Mouse (Mus musculus) spleen, postnatal 4 days (tissue): ENCODE measurements around the gene Spint2.

Experiments used
- DNase-seq, 2 experiments: peaks; one replicate each; pipeline ENCODE4 v3.0.0; 2022; ENCODE audit warnings: low spot score in 2 of 2

The Spint2 gene

DNA sequence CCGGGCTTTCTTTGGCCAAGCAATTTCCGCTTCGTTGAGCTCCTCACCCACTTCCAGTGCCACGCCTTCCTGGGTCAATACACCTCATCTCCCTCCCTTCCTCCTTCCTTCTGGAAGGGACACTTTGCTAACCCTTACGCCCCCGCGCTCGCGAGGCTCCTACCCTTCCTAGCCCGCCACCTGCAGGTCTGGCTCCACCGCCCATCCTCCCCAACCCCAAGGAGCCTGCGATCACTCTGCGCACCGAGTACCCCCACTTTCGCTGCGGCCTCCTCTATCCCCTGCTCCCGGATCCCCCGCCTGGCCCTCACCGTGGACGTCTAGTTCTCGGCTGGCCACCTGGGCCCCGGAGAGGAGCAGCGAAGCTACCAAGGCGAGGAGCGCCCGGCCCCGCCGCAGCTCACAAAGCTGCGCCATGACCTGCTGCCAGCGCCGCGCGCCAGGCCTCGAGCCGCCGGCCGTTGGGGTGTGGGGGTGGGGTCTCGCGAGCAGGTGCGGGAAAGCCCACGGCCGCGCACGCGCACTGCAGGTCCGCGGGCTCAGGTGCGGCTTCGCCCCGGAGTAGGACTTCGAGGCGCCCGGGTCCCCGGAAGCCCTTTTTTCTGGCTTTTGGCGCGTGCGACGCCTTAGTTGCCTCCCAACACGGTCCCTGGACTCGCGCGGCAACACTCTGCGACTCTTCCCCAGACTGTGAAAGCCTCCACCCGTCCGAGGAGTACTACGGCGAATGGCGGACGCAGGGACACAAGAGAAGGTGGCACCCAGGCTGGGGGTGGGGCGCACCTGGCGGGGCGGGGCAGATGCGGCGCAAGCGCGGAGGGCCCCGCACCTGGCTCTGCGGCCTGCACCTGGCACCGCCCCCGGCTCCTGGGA lies at the start of gene Spint2:
Spint2 (minus strand) TSS at position 712 of the 873 bp plus-strand sequence.
- DNase-seq: peak; percentile 54 to 81

- no peak for DNase-seq
Measured at GRCm38 (mm10) chr7:29328984-29329383, 47.3 kb upstream of the Spint2 start.

DNA sequence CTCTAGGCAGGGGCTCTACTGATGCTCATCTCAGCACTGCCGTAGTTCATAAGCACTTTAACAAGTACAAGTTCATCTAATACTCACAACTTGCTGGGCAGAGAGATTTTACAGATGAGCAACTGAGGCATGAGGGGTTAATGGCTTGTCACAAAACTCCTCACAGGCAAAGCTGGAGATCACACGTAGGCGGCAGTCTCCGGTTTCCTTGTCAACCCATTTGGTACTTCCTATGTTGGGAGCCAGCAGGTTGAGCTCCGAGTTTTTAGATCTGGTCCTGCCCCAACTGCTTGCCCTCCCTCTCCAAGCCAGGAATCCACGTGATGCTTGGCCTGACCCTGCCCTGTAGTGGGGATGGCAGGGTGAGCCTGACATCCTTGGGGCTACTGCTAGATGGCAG lies 45.4 kb upstream of the Spint2 start:
- DNase-seq: no peak

DNA sequence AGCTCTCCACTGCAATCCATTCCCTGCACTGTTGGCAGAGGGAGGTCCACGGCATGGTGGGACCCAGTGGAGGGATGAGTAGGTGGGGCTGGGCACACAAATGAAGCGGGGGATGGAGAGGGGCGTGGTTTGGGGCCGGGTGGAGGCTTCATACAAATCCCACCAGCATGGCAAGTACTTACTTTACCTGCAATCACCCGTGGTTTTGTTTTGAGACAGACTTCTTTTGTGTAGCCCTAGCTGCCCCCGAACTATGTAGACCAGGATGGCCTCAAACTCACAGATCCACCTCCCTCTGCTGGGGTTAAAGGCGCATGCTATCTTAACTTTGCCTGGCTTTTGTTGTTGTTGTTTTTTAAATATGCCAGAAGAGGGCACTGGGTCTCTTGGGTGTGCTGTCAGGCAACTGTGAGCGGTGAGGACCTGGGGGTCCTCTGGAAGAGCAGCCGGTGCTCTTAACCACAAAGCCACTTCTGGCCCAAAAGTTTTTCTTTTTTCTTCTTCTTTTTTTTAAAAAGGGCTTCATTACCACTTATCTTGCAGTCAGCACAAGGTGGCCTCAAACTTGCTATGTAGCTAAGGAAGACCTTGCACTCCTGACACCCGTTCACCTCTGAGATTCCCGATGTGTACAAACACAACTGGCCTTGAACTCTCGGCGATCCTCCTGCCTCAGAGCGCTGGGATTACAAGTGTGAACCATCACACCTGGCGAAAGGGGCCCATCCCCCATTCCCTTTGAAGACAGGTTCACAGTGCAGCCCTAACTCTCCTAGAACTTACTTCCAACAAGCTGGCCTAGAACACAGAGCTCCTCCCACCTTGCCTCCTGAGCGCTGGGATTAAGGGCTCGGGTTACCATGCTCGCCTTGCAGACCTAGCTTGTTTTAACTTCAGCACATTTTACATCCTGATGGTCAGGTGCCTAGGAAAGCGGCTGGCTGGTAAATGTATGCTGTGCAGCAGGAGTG lies 37.9 kb upstream of the Spint2 start:
- no peak for DNase-seq

DNA sequence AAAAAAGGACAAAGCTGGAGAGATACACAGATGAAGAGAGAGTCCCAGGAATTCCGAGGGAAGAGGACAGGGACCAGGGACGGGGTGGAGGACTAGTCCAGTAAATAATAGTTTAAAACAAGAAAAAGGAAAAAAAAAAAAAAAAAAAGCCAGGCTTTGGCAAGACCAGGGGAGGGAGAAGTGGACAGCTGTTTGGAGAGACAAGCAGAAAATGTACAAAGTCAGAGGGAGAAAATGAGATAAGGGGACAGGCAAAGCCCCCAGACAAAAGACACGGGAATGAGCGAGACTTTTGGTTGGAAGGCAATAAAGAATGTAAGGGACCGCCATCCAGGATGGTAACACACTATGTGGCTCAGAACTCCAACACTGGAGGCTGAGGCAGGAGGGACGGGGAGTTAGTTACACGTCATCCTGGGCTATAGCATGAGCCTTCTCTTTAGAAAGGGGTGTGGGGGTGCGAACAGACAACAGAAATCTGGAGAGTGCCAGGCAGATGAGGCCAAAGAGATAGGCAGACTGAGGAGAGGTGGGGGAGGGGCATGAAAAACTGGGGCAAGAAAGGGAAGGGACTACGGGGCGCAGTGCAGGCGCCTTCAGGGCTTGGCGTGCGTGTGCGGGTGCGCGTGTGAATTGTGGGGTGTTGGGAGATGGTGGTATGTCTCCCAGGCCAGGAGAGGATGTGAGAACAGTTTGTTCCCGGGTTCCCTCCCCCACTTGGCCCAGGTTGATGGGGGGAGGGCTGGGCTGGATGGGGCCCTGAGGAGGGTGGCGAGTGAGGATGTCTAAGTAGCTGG lies 36.6 kb upstream of the Spint2 start:
- no peak for DNase-seq

DNA sequence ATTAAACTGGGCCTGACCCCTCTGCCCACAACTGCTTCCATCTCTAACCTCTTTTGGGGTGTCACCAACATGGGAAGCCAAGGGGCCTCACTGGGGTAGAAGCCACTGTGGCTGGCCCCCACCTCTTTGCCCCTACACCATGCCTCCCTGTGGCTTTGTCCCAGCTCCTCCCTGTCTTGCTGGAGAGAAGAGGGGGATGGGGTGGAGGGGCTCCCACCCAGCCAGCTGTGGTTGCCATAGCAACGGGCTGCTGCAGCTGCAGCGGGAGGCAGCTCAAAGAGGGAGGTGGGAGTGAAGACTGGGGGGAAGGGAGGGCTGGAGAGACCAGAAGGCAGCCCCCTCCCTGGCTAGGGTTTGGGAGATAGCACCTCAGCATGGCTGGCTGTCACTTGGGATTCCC lies 35.8 kb upstream of the Spint2 start:
- no peak for DNase-seq

- no peak for DNase-seq
Measured at GRCm38 (mm10) chr7:29316976-29317375, 35.3 kb upstream of the Spint2 start.

- DNase-seq: no peak
Measured at GRCm38 (mm10) chr7:29316137-29316734, 34.5 kb upstream of the Spint2 start.

- DNase-seq: no peak
Measured at GRCm38 (mm10) chr7:29314844-29315628, 33.3 kb upstream of the Spint2 start.

- DNase-seq: no peak
Measured at GRCm38 (mm10) chr7:29313572-29314261, 32.0 kb upstream of the Spint2 start.

DNA sequence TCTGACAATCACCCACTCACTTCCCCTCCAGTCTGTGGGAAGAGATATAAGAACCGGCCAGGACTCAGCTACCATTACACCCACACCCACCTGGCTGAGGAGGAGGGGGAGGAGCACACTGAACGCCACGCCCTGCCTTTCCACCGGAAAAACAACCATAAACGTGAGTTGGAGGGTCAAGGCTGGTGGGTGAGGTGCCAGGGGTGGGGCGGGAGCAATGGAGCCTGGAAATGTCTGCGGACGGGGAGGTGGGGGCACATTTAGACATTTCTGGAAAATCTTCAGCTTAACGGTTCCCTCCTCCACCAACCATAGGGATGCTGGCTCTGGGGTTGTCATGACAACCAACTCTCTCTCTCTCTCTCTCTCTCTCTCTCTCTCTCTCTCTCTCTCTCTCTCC lies 31.3 kb upstream of the Spint2 start:
- DNase-seq: no peak

GRCm38 (mm10) chr7:29309749-29310148 lies 28.0 kb upstream of the Spint2 start:
- DNase-seq: no peak

- DNase-seq: no peak
Measured at GRCm38 (mm10) chr7:29309221-29309721, 27.6 kb upstream of the Spint2 start.

- DNase-seq: peak; percentile 82 to 88
Measured at GRCm38 (mm10) chr7:29307350-29308104, 25.8 kb upstream of the Spint2 start.

DNA sequence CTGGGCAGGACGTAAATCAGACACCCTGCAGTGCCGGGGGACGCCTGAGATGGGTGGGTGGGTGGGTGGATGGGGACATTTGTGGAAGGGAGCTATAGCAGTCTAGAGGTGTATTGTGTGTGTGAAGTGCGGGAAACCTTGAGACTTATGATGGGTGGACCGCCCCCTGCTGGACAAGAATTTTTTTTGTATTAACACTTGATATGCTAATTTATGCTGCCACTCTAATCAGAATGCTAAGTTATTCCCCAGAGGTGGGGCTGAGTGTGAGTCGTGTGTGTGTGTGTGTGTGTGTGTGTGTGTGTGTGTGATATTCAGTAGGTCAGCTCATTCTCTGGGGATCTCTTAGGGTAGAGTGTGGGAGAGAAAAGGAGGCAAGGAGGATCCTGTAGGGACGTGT lies 24.9 kb upstream of the Spint2 start:
- DNase-seq: no peak

- no peak for DNase-seq
Measured at GRCm38 (mm10) chr7:29306108-29306507, 24.4 kb upstream of the Spint2 start.

DNA sequence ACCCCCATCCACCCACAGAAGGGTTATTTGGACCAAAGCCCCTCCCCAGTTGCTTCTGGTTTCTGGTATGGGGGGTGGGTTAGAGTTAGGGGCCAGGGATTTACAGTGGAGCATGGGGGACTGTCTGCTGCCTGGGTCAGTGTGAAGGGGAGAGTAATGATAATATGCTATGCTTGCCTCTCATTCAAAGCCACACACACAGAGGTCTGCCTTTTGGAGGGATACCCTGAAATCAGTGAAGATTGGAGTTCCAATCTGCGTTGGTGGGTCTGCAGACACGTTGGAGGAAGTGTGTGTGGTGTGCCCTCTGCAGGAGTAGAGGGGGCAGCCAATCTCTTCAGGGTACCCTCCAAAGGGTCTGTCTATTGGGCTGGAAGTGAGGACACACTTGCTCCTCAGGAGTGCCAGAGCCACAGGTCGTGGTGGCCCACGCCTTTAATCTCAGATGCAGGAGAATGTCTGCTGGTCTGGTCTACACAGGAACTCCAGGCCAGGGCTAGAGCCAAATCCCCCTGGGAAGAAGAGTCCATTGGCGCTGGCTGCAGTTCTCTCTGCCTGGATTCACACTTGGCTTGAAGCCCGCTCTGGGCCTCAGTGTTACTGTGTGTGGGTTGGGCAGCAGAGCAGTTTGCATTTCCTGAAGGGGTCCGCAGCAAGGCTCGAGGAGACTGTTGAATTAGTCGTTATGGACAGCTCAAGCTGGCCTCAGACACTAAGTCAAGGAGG lies 23.7 kb upstream of the Spint2 start:
- DNase-seq: no peak
